Mouse (Mus musculus) embryo, embryonic 9.5 days (tissue): ENCODE measurements at regions not wholly inside any gene's neighbourhood (a gene's known extent, or its start where the extent isn't known, plus 50 kb on each side); places are given as distances from the start of the nearest gene placed in this dataset.

Experiments used
- DNase-seq: peaks from one replicate; pipeline ENCODE4 v3.0.0-alpha.2; 2017; ENCODE audit errors: extremely low spot score

- DNase-seq, result no peak
Observed at GRCm38 (mm10) chr11:45174811-45175798, 558.0 kb downstream of the Ebf1 start.

- DNase-seq, result no peak
Observed at GRCm38 (mm10) chr11:45176971-45177370, 559.9 kb downstream of the Ebf1 start.

- DNase-seq, result no peak
Observed at GRCm38 (mm10) chr11:45178036-45178435, 560.9 kb downstream of the Ebf1 start.

- no peak for DNase-seq
Observed at GRCm38 (mm10) chr11:45179019-45179418, 561.9 kb downstream of the Ebf1 start.

- DNase-seq, result no peak
Observed at GRCm38 (mm10) chr11:45190601-45191370, 573.7 kb downstream of the Ebf1 start.

- DNase-seq, result no peak
Observed at GRCm38 (mm10) chr11:45191392-45192189, 574.5 kb downstream of the Ebf1 start.

- no peak for DNase-seq
Observed at GRCm38 (mm10) chr11:45193319-45193718, 576.2 kb downstream of the Ebf1 start.

GRCm38 (mm10) chr11:45199520-45199919, 582.4 kb downstream of the Ebf1 start:
- no peak for DNase-seq

GRCm38 (mm10) chr11:45200714-45201405, 583.7 kb downstream of the Ebf1 start:
- no peak for DNase-seq

GRCm38 (mm10) chr11:45203446-45203845, 586.3 kb downstream of the Ebf1 start:
- no peak for DNase-seq

GRCm38 (mm10) chr11:45206611-45207525, 589.8 kb downstream of the Ebf1 start:
- no peak for DNase-seq

- no peak for DNase-seq
Observed at GRCm38 (mm10) chr11:45214096-45214495, 597.0 kb downstream of the Ebf1 start.

GRCm38 (mm10) chr11:45216942-45217474, 599.9 kb downstream of the Ebf1 start:
- no peak for DNase-seq

- no peak for DNase-seq
Observed at GRCm38 (mm10) chr11:45219239-45219638, 602.1 kb downstream of the Ebf1 start.

- DNase-seq, result no peak
Observed at GRCm38 (mm10) chr11:45222021-45222420, 604.9 kb downstream of the Ebf1 start.

- no peak for DNase-seq
Observed at GRCm38 (mm10) chr11:45235476-45236412, 616.1 kb upstream of the Clint1 start.

- DNase-seq, result no peak
Observed at GRCm38 (mm10) chr11:45237056-45237455, 614.8 kb upstream of the Clint1 start.

GRCm38 (mm10) chr11:45239044-45239443, 612.8 kb upstream of the Clint1 start:
- no peak for DNase-seq

- DNase-seq, result no peak
Observed at GRCm38 (mm10) chr11:45240419-45240818, 611.4 kb upstream of the Clint1 start.
